Mouse (Mus musculus) left cerebral cortex, adult 2 months (tissue): ENCODE results near the gene Ttc25. TPM values are rescaled to one million over a fixed set of nuclear protein-coding genes. Genes with fewer than 3 reads are reported as not detected.
"Not testable (repeated sequence)": the region's sequence is repeated elsewhere in the genome, so short reads cannot be mapped to it uniquely, and the experiment has no call there.

ENCODE experiments used
- DNase-seq, 2 experiments: peaks; one replicate each; pipeline ENCODE4 v3.0.0; 2021 to 2022; ENCODE audit warnings: low spot score in 2 of 2, mixed read lengths in 1 of 2; ENCODE audit errors: extremely low spot score in 1 of 2
- H3K27ac ChIP-seq: fragments of 200-600 bp; 2 replicates; pipeline ENCODE4 v1.8.1; 2022
- H3K4me3 ChIP-seq: fragments of 200-600 bp; 2 replicates; pipeline ENCODE4 v1.8.1; 2022
- CTCF ChIP-seq: fragments of 200-600 bp; IDR thresholded peaks from 2 replicates; pipeline ENCODE4 v1.8.1; 2022; ENCODE audit warnings: antibody characterized with exemption, mild to moderate bottlenecking, moderate library complexity
- intact Hi-C: fragments of 180-260 bp; cut with DNase I; formaldehyde crosslinking; loops from one replicate; pipeline ENCODE4 v1.15.1; 2025
- total RNA-seq, 2 experiments: library from RNA; stranded (reverse); gene quantifications; 2 replicates each; pipeline ENCODE4 v1.2.3; 2021

Ttc25 gene
- total RNA-seq, 2 experiments from 2014 or later: 1.0 to 1.4 TPM

DNA sequence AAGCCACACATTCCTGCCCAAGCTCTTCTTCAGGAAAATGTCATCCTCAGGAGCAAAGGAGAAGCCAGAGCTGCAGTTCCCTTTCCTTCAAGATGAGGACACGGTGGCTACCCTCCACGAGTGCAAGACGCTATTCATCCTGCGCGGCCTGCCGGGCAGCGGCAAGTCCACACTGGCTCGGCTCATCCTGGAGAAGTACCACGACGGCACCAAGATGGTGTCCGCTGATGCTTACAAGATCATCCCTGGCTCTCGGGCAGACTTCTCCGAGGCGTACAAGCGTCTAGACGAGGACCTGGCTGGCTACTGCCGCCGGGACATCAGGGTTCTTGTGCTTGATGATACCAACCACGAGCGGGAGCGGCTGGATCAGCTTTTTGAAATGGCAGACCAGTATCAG is 30.8 kb downstream of the Ttc25 start:
- intact Hi-C loops: no loop called here
- DNase-seq: no peak
- peak overlapping the region; percentile 85 for H3K27ac ChIP-seq
- no peak for TF ChIP-seq CTCF
- peak overlapping the region; percentile 70 for H3K4me3 ChIP-seq

DNA sequence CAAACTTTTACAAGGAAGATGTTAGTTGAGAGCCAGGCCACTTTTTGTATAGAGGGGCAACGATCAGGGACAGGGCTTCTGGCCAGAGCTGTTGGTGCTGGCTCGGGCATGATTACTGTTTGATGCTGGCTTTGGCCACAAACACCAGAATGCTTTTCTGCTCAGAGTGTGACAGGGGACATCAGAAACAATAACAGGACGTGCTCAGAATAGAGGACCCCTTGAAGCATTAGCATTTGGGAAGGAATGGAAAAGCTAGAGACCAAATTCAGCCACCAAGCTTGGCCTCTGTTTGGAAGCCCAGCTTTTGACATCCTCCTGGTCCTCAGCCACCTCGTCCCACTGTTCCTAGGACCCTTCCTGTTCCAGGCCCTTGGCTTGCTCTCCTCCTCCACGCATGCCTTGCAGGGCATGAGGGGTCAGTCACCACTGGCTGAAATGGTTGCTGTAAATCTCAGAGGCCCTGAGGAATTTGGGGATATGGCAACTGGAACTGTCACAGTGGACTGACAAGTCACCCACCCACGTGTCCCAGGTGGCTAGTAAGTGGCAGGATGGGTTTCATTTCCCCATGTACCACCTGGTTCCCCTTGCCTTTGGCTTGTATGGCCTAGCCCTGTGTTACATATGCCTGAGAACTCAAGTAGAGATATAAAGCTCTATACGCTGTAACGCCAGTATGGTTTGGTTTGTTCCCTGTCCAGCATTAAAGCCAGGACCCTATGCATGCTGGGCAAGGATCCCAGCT is 32.6 kb downstream of the Ttc25 start:
- H3K4me3 ChIP-seq: peak overlapping the region; percentile 70
- no peak for TF ChIP-seq CTCF
- H3K27ac ChIP-seq: peak overlapping the region; percentile 85
- intact Hi-C loops: loop anchor here (2.0 kb wide), 1 partner anchor 33 kb away; no protein-coding TSS in a partner anchor
- DNase-seq: no peak

DNA sequence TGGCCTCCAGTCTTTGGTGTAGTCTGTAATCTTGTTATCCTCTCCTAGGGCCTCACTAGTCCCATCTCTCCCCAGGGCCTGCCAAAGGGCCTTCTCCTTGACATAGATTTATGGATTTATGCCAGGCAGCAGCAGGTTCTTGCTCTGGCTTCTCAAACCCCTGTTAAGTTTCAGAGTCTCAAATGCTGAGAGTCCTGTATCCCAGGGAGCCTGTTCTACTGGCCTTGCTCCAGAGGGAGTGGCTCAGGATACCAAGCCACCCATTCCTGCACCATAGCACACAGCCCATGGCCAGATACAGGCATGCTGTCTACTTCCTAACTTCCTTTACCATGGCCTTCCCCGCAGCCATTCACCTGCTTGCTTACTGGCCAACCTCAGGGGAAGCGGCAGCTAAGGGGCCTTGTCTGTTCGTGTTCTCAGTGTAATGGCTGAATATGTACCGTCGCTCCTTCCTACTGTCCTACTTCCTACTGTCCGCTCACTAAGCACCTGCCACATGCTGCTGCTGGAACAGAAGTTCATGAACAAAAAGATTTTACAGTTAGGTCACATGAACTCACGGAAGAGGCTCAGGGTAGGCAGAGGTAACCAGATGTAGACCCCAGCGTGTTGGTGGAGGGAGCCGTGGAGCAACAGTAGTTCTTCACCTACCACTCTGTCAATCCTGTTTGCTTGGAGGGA is 33.9 kb downstream of the Ttc25 start:
- H3K27ac ChIP-seq: peak overlapping the region; percentile 11; the same call in 1 of the 2 replicates
- intact Hi-C loops: loop anchor here (2.0 kb wide), 1 partner anchor 32 kb away; no protein-coding TSS in a partner anchor
- peak overlapping the region; percentile 19; the same call in 1 of the 2 replicates for H3K4me3 ChIP-seq
- TF ChIP-seq CTCF: no peak
- DNase-seq: no peak

DNA sequence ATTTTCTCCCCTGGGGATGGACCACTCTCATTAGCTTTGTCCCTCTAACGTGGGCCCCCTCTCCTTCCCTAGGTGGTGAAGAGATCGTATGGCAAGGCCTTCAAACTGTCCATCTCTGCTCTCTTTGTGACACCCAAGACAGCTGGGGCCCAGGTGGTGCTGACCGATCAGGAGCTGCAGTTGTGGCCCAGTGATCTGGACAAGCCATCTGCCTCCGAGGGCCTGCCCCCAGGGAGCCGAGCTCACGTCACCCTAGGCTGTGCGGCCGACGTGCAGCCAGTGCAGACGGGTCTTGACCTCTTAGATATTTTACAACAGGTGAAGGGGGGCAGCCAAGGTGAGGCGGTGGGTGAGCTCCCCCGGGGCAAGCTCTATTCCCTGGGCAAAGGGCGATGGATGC is 34.9 kb downstream of the Ttc25 start:
- intact Hi-C loops: no loop called here
- TF ChIP-seq CTCF: no peak
- H3K4me3 ChIP-seq: no peak overlapping the region
- no peak overlapping the region; the same call in 1 of the 2 replicates for H3K27ac ChIP-seq
- DNase-seq: no peak

DNA sequence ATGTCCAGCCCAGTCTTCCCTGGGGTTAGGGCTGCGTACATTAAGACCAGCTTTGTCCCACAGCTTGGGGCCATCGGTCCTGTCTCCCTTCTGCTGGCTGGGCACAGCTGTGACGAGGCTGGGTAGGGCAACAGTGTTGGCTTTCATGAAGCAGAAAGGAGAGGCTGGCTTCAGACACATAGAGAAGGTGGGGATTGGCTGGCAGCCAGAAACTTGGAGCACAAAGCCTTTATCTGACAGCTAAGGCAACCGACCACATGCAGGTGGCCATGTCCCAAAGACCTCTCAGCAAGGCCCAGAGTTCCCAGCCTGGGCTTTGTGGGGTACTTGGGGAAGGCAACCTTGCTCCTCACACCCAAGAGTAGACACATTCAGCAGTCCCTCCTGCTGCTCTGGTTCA is 36.3 kb downstream of the Ttc25 start:
- TF ChIP-seq CTCF: no peak
- intact Hi-C loops: no loop called here
- no peak overlapping the region for H3K4me3 ChIP-seq
- peak; percentile 23 to 49 for DNase-seq
- peak overlapping the region; percentile 26; the same call in 1 of the 2 replicates for H3K27ac ChIP-seq

DNA sequence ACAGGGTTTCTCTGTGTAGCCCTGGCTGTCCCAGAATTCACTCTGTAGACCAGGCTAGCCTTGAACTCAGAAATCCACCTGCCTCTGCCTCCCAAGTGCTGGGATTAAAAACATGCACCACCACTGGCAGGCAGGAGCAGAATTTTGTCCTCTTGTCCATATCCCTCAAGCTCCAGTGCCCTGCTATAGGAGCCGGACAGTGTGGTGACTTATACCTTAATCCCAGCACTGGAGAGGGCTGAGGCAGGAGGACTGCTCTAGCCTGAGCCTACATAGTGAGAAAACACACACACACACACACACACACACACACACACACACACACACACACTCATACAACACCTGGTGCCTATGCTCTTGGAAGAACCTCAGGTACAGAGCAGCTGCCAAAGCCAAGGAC is 37.0 kb downstream of the Ttc25 start:
- intact Hi-C loops: not testable (repeated sequence)

DNA sequence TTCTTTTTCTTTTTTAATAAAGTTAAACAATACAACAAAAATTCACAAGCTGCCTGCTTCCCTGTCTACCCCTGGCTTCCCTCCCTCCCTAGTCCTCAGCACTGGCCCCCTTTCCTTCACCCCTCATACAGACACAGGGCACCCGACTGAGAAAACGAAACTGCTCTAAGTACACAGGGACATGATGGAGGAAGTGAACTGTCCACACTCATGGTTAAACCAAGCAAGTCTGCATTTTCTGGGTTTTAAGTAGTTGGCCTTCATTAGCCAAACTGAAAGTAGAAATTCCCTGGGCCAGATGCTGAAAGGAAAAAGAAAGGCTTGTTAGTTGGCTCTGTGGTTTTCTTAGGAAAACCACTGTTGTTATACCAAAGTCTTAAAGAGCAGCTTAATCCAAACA is 37.4 kb downstream of the Ttc25 start:
- no peak for TF ChIP-seq CTCF
- intact Hi-C loops: no loop called here
- Histone ChIP-seq H3K27ac (peak overlapping the region; percentile 32; the same call in 1 of the 2 replicates), H3K4me3 (no peak overlapping the region)
- no peak for DNase-seq

More for the DNA sequence above, 37.0 kb downstream of the Ttc25 start:
- H3K4me3 ChIP-seq, H3K27ac ChIP-seq, DNase-seq: not testable (repeated sequence)

DNA sequence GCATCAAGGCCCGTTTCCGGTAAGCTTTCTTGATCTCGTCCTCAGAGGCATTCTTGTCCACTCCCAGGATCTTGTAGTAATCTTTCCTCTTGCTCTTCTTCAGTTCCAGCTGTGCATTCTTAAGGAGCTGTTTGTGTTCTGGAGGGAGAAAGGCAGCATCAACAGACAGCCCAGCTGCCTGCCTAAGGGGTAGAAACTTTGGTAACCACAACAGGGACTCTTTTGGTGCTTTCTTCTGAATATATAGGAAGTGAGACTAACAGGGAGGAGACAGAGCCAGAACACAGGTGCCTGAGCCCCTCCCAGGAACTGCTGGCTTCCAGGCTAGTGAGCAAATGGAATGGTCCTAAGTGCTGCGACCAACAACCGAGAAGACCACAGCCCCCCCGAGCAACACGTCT is 39.2 kb downstream of the Ttc25 start:
- Histone ChIP-seq H3K27ac (no peak overlapping the region), H3K4me3 (no peak overlapping the region)
- intact Hi-C loops: no loop called here
- TF ChIP-seq CTCF: no peak
- no peak for DNase-seq

DNA sequence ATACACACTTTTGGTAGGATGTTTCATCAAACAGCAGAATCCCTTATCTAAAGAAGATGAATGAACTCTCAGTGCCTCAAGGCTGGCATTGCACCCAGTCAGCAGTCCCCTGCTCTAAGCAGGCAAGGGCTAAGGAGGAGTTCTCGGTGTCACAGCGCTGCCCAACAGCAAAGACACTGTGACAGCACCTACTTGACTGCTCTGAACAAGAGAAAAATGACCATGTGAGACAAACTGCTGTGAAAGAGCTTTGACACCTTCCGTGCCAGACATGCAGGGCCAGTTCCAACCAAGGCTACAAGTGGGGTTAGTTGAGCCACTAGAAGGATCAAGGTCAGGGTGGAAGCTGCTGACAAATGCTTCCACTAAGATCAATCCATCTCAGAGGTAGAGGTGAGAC is 39.7 kb downstream of the Ttc25 start:
- H3K4me3 ChIP-seq: no peak overlapping the region
- intact Hi-C loops: no loop called here
- no peak for DNase-seq
- no peak for TF ChIP-seq CTCF
- no peak overlapping the region for H3K27ac ChIP-seq

DNA sequence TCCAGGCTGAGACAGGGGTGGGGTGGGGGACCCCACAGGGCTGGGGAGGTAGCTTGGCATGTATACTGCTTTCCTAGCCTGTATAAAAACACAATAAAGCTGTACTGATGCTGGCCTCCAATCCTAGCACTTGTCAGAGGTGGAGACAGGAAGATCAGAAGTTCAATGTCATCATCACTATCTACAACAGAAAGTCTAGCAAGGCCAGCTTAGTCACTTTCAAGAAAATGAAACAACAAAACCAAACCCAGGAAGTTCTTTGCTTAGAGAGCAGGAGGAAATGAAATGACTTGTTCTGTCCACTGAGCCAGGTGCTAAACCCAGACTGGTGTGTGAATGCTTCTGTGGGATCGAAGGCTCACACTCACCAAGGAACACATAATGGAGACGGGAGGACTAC is 43.1 kb downstream of the Ttc25 start:
- no peak for DNase-seq
- no peak for TF ChIP-seq CTCF
- Histone ChIP-seq H3K27ac (no peak overlapping the region), H3K4me3 (no peak overlapping the region)
- intact Hi-C loops: no loop called here

DNA sequence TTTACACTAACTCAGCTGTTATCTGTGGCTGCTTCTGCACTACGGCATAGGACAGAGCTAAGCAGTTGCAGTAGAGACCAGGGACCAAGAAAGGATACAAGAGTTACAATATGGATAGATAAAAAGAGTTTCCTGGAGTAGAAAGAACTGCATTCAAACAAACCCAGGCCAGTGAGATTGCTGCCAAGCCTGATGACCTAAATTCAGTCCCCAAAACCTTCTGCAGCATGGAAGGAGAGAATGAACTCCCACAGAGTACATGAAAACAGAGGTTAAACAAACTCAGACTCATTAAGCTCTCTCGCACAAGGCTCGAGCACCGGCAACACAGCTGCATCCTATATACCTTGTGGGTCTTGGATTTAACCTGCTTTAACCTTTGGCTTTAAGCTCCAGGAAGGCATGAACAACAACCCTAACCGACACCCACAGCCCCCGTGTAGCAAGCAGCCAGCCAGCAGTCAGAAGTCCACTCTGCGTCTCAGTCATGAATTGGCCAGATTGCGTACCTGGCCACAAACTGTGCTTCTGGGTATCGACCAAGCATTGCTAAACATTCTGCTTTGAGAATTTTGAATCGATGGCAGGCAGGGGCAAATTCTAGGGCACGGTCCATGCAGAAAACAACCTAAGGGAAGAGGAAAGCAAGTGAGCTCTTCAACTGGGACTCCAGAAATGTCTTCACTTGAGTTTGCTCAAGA is 47.1 kb downstream of the Ttc25 start:
- intact Hi-C loops: no loop called here
- no peak for DNase-seq
- Histone ChIP-seq H3K27ac (peak overlapping the region; percentile 10; the same call in 1 of the 2 replicates), H3K4me3 (no peak overlapping the region)
- no peak for TF ChIP-seq CTCF

DNA sequence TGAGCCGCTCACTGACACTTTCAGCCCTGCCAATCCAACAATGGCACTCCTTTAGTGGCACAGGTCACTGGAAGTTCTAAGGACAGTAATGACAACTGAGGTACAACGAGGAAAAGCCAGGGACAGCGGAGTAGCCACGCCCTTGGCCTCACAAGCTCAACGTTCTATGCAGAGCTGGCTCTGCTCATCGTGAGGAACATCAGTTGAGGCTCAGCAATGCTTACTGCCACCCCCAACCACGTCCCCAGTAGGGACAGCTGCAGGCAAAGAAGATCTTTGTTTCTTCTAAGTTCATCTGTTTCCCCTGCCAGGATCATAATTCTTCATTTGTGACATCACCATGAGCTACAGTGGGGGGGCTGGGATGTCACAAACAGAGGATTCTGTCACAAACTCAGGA is 49.2 kb downstream of the Ttc25 start:
- intact Hi-C loops: no loop called here
- no peak overlapping the region for H3K4me3 ChIP-seq
- TF ChIP-seq CTCF: no peak
- DNase-seq: no peak
- H3K27ac ChIP-seq: peak overlapping the region; percentile 44; the same call in 1 of the 2 replicates
